Mouse (Mus musculus) brain, embryonic 14.5 days (tissue): ENCODE data around the gene Ttll10.

Experiments
- CTCF ChIP-seq: fragments of 200-500 bp; IDR thresholded peaks from 2 replicates; pipeline ENCODE4 v1.5.1; 2012; ENCODE audit warnings: inconsistent platforms, mild to moderate bottlenecking, moderate library complexity, borderline replicate concordance; ENCODE audit not compliant: insufficient read depth, insufficient read length; ENCODE audit errors: extremely low read depth
- POLR2A ChIP-seq: fragments of 200-500 bp; IDR thresholded peaks from 2 replicates; pipeline ENCODE4 v1.6.1; 2012; ENCODE audit warnings: mild to moderate bottlenecking, inconsistent platforms, borderline replicate concordance; ENCODE audit not compliant: poor library complexity, insufficient read depth, insufficient read length, severe bottlenecking; ENCODE audit errors: extremely low read depth

DNA sequence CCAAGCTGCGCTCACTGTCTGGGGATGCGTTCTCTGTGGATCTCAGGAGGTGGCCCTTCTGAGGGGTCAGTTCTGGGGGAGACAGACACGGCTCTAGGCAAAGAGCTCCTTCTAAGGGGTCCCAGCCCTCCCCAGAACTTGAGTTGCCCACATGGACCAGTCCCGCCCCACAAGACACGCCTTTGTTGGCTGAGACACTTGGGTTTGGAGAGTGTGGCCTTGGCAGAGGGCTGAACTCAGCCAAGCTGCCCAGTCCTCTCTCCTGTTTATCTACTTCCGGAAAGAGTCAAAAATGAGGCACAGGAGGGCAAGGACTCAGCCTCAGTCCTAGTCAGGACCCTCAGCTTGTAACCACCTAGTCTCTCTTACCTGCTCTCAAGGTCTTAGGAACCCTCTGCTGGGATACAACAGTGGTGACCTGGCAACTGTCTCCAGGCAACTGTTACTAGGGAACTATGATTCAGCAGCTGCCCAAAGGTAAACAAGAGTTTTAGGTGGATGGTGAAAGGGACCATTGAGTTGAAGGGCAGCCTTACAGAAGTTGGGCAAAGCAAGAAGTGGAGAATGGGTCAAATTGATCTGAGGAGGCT, 8.7 kb downstream of the Ttll10 start:
- TF ChIP-seq CTCF (no peak), POLR2A (no peak)
